9 mouse cellular contexts compared by ENCODE assay signal in the genomic region with DNA sequence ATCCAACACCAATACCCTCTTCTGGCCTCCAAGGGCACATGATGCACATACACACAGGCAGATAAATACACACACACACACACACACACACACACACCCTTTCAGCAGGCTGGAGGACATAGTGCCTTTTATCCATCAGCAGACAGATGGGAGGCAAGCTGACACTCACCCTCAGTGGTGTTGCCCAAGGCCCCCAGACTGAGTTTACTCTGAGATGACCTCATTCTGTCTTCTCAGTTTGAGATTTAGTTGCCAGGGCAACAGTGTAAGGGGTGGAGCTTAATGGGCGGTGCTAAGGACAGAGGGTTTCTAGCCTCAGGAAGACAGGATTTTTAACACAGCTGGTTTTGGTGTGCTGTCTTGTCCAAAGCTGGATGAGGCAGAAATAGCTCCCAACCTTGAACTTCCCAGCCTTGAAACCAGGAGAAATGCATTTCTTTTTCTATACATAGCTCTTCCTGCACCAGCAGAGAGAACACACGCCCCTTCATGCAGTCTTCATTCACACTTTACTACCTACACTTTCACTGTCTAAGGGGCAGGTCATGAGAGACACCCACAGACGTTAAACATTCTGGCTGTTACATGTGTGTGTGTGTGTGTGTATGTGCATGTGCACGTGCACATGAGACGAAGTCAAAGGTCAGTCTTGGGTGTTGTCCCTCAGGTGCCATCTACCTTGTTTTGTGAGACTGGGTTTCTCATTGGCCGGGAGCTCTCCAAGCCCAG.
DNase-seq lines count a peak whose midpoint lies in the region; ATAC-seq lines count a peak whose summit lies in the region.
"Had no signal": no experiment of that assay in that cellular context is flagged by ENCODE, and none has a peak within 500 bp of the region (broad histone marks: within the 10 kb centered on the region; RNA-seq: fewer than 3 reads in every experiment).

No protein-coding gene starts in this region.

- peaks cover 1% of the 10 kb centered on the region; the same call in 1 of the 2 replicates for H3K27me3 ChIP-seq in forebrain, embryonic 12.5 days
- H3K27me3 ChIP-seq in midbrain, embryonic 16.5 days (ENCODE audit: control insufficient read depth, insufficient read depth, low read depth, low read length): no peaks in the 10 kb centered on the region
- H3K27me3 ChIP-seq: embryonic facial prominence, embryonic 12.5 days had no signal

- H3K4me3 ChIP-seq in forebrain, embryonic 12.5 days (replicated peaks): no peak overlapping the region
- no peak overlapping the region for H3K4me3 ChIP-seq in midbrain, embryonic 16.5 days (ENCODE audit: low read depth, low read length)
- H3K4me3 ChIP-seq: embryonic facial prominence, embryonic 12.5 days had no signal

- H3K9ac ChIP-seq in forebrain, embryonic 12.5 days: no peak overlapping the region
- no peak overlapping the region for H3K9ac ChIP-seq in midbrain, embryonic 16.5 days (ENCODE audit: low read depth, low read length)
- H3K9ac ChIP-seq: embryonic facial prominence, embryonic 12.5 days had no signal

- peak; percentile 25 for DNase-seq in kidney, postnatal 14 days
- no peak for DNase-seq in kidney, postnatal 25 days
- DNase-seq in adipocyte (ENCODE audit: low spot score): peak; percentile 33
- DNase-seq in liver: peak; percentile 22
- DNase-seq in thymus, postnatal 14 days: peak; percentile 83
- DNase-seq in layer of hippocampus, adult 9-11 months: no peak

- H3K36me3 ChIP-seq in forebrain, embryonic 12.5 days (replicated peaks): no peaks in the 10 kb centered on the region
- no peaks in the 10 kb centered on the region for H3K36me3 ChIP-seq in midbrain, embryonic 16.5 days (ENCODE audit: control insufficient read depth, insufficient read depth, low read length)
- H3K36me3 ChIP-seq: embryonic facial prominence, embryonic 12.5 days had no signal

- peaks cover 29% of the 10 kb centered on the region for H3K4me1 ChIP-seq in forebrain, embryonic 12.5 days
- peaks cover 10% of the 10 kb centered on the region for H3K4me1 ChIP-seq in midbrain, embryonic 16.5 days (ENCODE audit: control insufficient read depth, insufficient read depth, low read length)

- peak overlapping the region; percentile 42; the same call in 1 of the 2 replicates for H3K27ac ChIP-seq in forebrain, embryonic 12.5 days
- peak overlapping the region; percentile 62 for H3K27ac ChIP-seq in midbrain, embryonic 16.5 days (ENCODE audit: low read length)
- H3K27ac ChIP-seq: embryonic facial prominence, embryonic 12.5 days had no signal

- peaks cover 5% of the 10 kb centered on the region; the same call in 1 of the 2 replicates for H3K9me3 ChIP-seq in forebrain, embryonic 12.5 days
- no peaks in the 10 kb centered on the region for H3K9me3 ChIP-seq in midbrain, embryonic 16.5 days (replicated peaks; ENCODE audit: control insufficient read depth, low read length, poor library complexity, severe bottlenecking)
- H3K9me3 ChIP-seq: embryonic facial prominence, embryonic 12.5 days had no signal

- peak; percentile 85 for ATAC-seq in forebrain, embryonic 12.5 days (ENCODE audit: low FRiP score)
- ATAC-seq in midbrain, embryonic 16.5 days: peak; percentile 78

- WGBS in forebrain, embryonic 12.5 days: 57% methylated on average over 6 of the region's 6 CpGs
- 51% methylated on average over 6 of the region's 6 CpGs for WGBS in midbrain, embryonic 16.5 days

- H3K4me2 ChIP-seq in forebrain, embryonic 12.5 days: no peak overlapping the region
- H3K4me2 ChIP-seq in midbrain, embryonic 16.5 days (ENCODE audit: low read length): no peak overlapping the region
- H3K4me2 ChIP-seq: embryonic facial prominence, embryonic 12.5 days had no signal

Comparison
In these comparisons a context has a peak if more than half of its experiments do, and no peak if none do; other contexts are left out.
1. DNase-seq: peak in kidney, postnatal 14 days (single experiment), adipocyte (single experiment), liver (single experiment) and thymus, postnatal 14 days (single experiment); none in kidney, postnatal 25 days (0 of 2) and layer of hippocampus, adult 9-11 months (single experiment).